Mouse (Mus musculus) C3H10T1/2 (cell line): Measurements from ENCODE around the gene Gm13697. TPM values are rescaled to one million over a fixed set of nuclear protein-coding genes. Genes with fewer than 3 reads are reported as not detected.

Source experiments
- polyA plus RNA-seq, 2 experiments: library from polyadenylated mRNA; unstranded; fragments of >200 nt; fragmentation: generic; extraction: Trizol; gene quantifications; one replicate each; pipeline ENCODE4 v1.2.1; 2012; ENCODE audit warnings: missing spikeins in 2 of 2

The Gm13697 gene
- polyA plus RNA-seq = under 1 TPM in 1 of 2 experiments, not detected in 1; 0.01 TPM

GRCm38 (mm10) chr2:83984443-83984842 is at the start of gene Gm13697:
Gm13697 (plus strand) TSS chr2:83984743.

GRCm38 (mm10) chr2:83940931-83941361 is 43.6 kb upstream of the Gm13697 start, which contains the start of gene Zswim2:
Zswim2 (minus strand) TSS chr2:83941228.

GRCm38 (mm10) chr2:83955393-83955792 is 29.1 kb upstream of the Gm13697 start, which contains the start of gene Gm13698:
Gm13698 (plus strand) TSS chr2:83955693.

GRCm38 (mm10) chr2:83961203-83961602 is 23.3 kb upstream of the Gm13697 start, which contains the start of gene Gm13693:
Gm13693 (plus strand) TSS chr2:83961503.

GRCm38 (mm10) chr2:83967013-83967412 is 17.5 kb upstream of the Gm13697 start, which contains the start of gene Gm13695:
Gm13695 (plus strand) TSS chr2:83967313.

GRCm38 (mm10) chr2:83972823-83973222 is 11.7 kb upstream of the Gm13697 start, which contains the start of gene Gm13696:
Gm13696 (plus strand) TSS chr2:83973123.

GRCm38 (mm10) chr2:83978633-83979032 is 5.9 kb upstream of the Gm13697 start, which contains the start of gene Gm13694:
Gm13694 (plus strand) TSS chr2:83978933.

GRCm38 (mm10) chr2:83990253-83990652 is 5.7 kb downstream of the Gm13697 start, which contains the start of gene Gm13691:
Gm13691 (plus strand) TSS chr2:83990553.

Other genes starting within 250 kb of the Gm13697 start
- 1 to 10 TPM in 1 of 2 experiments, under 1 TPM in 1; 0.18 to 3.6 TPM for gene Fam171b, start 172.1 kb upstream of the Gm13697 start, polyA plus RNA-seq
- gene Zswim2, start 43.5 kb upstream of the Gm13697 start, polyA plus RNA-seq = not detected
- under 1 TPM in 1 of 2 experiments, not detected in 1; 0.01 TPM for gene Gm13698, start 29.1 kb upstream of the Gm13697 start, polyA plus RNA-seq
- gene Gm13693, start 23.2 kb upstream of the Gm13697 start, polyA plus RNA-seq = under 1 TPM in 1 of 2 experiments, not detected in 1; 0.01 TPM
- gene Gm13695, start 17.4 kb upstream of the Gm13697 start, polyA plus RNA-seq = under 1 TPM in 1 of 2 experiments, not detected in 1; 0.01 TPM
- under 1 TPM in 1 of 2 experiments, not detected in 1; 0.01 TPM for gene Gm13696, start 11.6 kb upstream of the Gm13697 start, polyA plus RNA-seq
- under 1 TPM in 1 of 2 experiments, not detected in 1; 0.01 TPM for gene Gm13694, start 5.8 kb upstream of the Gm13697 start, polyA plus RNA-seq
- gene Gm13691, start 5.8 kb downstream of the Gm13697 start, polyA plus RNA-seq = under 1 TPM in 1 of 2 experiments, not detected in 1; 0.01 TPM